Mouse (Mus musculus) small intestine, adult 2 months (tissue): ENCODE data around the gene Rxfp4. TPM values are rescaled to one million over a fixed set of nuclear protein-coding genes. Genes with fewer than 3 reads are reported as not detected.

ENCODE experiments used
- H3K27ac ChIP-seq: fragments of 200-500 bp; 2 replicates; pipeline ENCODE4 v1.5.1; 2012; ENCODE audit warnings: low read depth, low read length, control low read depth, inconsistent platforms; ENCODE audit not compliant: insufficient read depth
- H3K27me3 ChIP-seq: fragments of 200-500 bp; 2 replicates; pipeline ENCODE4 v1.6.1; 2012; ENCODE audit warnings: mild to moderate bottlenecking, moderate library complexity, low read length, inconsistent platforms; ENCODE audit not compliant: control insufficient read depth, insufficient read depth
- H3K36me3 ChIP-seq: fragments of 200-500 bp; 2 replicates; pipeline ENCODE4 v1.6.1; 2012; ENCODE audit warnings: mild to moderate bottlenecking, low read length, control low read depth, inconsistent platforms; ENCODE audit not compliant: control insufficient read depth, insufficient read depth
- H3K4me1 ChIP-seq: fragments of 200-500 bp; 2 replicates; pipeline ENCODE4 v1.6.1; 2012; ENCODE audit warnings: low read length, inconsistent platforms, mixed read lengths; ENCODE audit not compliant: control insufficient read depth, insufficient read depth, insufficient read length
- H3K4me3 ChIP-seq: fragments of 200-500 bp; 2 replicates; pipeline ENCODE4 v1.5.1; 2012; ENCODE audit warnings: low read depth, mild to moderate bottlenecking, control low read depth, inconsistent platforms, low read length, moderate library complexity
- CTCF ChIP-seq: fragments of 200-500 bp; IDR thresholded peaks from 2 replicates; pipeline ENCODE4 v1.5.1; 2012; ENCODE audit warnings: low read depth, mild to moderate bottlenecking, control low read depth, inconsistent platforms, low read length, moderate library complexity, mixed read lengths; ENCODE audit not compliant: insufficient replicate concordance, insufficient read length; ENCODE audit errors: extremely low read depth
- POLR2A ChIP-seq: fragments of 200-500 bp; IDR thresholded peaks from 2 replicates; pipeline ENCODE4 v1.6.1; 2012; ENCODE audit warnings: low read depth, mild to moderate bottlenecking, control low read depth, inconsistent platforms, low read length, moderate library complexity
- WGBS: fragments of 180-500 bp; shearing (Covaris S2); methylation state at CpG from one replicate; pipeline ENCODE4 v1.1.7; 2018; 5-methylcytosine and 5-hydroxymethylcytosine counted together
- polyA plus RNA-seq: library from polyadenylated mRNA; depleted of rRNA; stranded (reverse); fragments of >200 nt; gene quantifications from 2 replicates; pipeline ENCODE4 v1.2.3, GENCODE M21; 2012

Gene Rxfp4
- polyA plus RNA-seq, 1 experiment, result not detected

- H3K4me1 ChIP-seq, result peaks cover 20% of the 10 kb centered on the region; the same call in 1 of the 2 replicates
- H3K4me3 ChIP-seq, result no peak overlapping the region
- H3K27ac ChIP-seq, result no peak overlapping the region; the same call in 1 of the 2 replicates
- no peak for TF ChIP-seq CTCF
- no peak for TF ChIP-seq POLR2A
- H3K36me3 ChIP-seq, result peaks cover 9% of the 10 kb centered on the region
- H3K27me3 ChIP-seq, result no peaks in the 10 kb centered on the region
- WGBS, result 54% methylated on average over 18 of the region's 18 CpGs
Observed at GRCm38 (mm10) chr3:88651669-88652618, 998 bp downstream of the Rxfp4 start.

- Histone ChIP-seq H3K4me3 (no peak overlapping the region), H3K27ac (no peak overlapping the region), H3K4me1 (peaks cover 20% of the 10 kb centered on the region; the same call in 1 of the 2 replicates), H3K36me3 (peaks cover 20% of the 10 kb centered on the region), H3K27me3 (no peaks in the 10 kb centered on the region)
- WGBS, result 62% methylated on average over 13 of the region's 13 CpGs
- TF ChIP-seq POLR2A (no peak), CTCF (no peak)
Observed at GRCm38 (mm10) chr3:88650713-88651504, 2.0 kb downstream of the Rxfp4 start.

GRCm38 (mm10) chr3:88649967-88650366, 3.0 kb downstream of the Rxfp4 start:
- Histone ChIP-seq H3K4me3 (no peak overlapping the region), H3K27ac (no peak overlapping the region), H3K27me3 (no peaks in the 10 kb centered on the region), H3K4me1 (peaks cover 20% of the 10 kb centered on the region; the same call in 1 of the 2 replicates), H3K36me3 (peaks cover 27% of the 10 kb centered on the region)
- TF ChIP-seq CTCF (no peak), POLR2A (no peak)
- 96% methylated on average over 13 of the region's 13 CpGs for WGBS

DNA sequence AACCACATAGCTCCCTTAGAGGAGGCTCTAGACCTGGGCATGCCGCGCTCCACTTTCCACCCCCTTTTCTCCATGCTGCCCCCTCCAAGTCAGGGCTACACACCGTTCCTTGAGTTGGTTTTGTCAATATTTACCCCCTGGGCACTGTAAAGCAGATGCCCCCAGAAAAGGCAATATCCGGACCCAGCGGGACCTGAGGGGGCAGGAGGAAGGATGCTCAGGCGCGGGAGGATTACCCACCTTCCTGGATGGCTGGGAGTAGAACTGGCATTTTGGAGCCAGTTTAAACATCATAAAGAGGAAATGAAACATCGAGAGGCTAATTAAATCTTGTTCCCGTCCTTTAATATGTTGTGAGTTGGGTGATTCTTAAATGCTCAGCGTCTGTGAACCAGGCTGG, 3.8 kb downstream of the Rxfp4 start:
- H3K27me3 ChIP-seq, result no peaks in the 10 kb centered on the region
- no peak overlapping the region for H3K27ac ChIP-seq
- peaks cover 20% of the 10 kb centered on the region; the same call in 1 of the 2 replicates for H3K4me1 ChIP-seq
- WGBS, result 74% methylated on average over 10 of the region's 10 CpGs
- TF ChIP-seq CTCF (no peak), POLR2A (no peak)
- H3K4me3 ChIP-seq, result no peak overlapping the region
- peaks cover 30% of the 10 kb centered on the region for H3K36me3 ChIP-seq

DNA sequence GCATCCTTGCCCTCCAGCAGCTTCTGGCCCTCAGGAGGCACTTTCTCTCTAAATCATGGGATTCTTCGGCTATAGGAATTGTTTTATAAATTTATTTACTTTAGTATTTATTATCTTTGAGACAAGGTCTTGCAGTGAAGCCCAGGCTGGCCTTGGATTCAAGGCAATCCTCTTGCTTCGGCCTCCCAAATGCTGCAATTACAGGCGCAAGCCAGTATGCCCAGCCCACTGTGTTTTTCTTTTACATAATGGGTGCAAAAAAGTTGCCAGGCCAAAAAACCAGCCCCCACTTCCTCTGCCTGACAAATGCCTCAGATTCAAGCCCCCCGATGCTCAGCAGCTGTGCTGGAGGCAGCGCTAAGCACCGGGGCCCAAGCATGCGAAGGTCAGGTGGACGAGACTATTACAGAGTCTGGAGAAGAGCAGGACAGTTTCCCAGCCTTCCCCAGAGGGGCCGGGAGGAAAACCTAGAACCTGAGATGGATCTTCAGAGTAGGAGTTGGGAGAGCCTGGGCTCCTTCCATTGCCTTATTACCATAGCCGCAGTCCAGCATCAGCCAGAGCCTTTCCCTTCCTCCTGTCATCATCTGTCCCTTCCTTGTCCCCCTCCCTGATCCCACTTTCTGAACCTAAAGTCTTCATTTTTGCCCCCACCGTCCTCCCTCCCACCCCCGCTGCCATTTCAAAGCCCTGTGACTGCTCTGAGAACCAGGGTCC, 4.3 kb downstream of the Rxfp4 start:
- Histone ChIP-seq H3K4me1 (peaks cover 18% of the 10 kb centered on the region; the same call in 1 of the 2 replicates), H3K27ac (no peak overlapping the region), H3K4me3 (no peak overlapping the region), H3K27me3 (no peaks in the 10 kb centered on the region), H3K36me3 (peaks cover 36% of the 10 kb centered on the region)
- TF ChIP-seq POLR2A, result no peak
- no peak for TF ChIP-seq CTCF
- WGBS, result 83% methylated on average over 12 of the region's 12 CpGs

DNA sequence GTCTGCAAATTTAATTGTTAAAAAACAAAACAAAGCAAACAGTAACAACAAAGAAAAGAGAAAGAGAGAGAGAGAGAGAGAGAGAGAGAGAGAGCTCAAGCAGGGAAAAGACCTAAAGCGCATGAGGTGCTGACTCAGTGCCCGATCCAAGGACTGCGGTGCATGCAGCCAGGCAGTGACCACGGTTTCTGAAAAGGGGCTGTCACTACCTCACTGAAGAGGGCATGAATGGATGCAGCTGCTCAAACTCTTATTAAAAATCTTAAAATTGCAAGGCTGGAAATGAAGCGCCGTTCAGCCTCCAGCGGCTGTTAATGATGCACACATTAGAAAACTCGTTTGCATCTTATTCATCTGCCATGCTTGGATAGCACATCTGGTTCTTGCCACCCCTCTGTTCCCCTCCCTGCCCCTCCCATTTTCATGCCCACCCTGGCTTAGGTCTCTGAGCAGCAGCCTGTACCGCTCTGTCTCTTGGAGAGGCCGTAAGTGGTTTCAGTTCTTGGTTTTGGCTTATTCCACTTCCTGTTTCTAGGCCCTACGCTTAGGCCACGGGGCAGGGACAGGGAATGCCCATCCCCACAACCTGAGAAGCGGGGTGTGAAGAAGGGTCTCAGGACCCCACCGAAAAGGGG, 5.0 kb downstream of the Rxfp4 start:
- Histone ChIP-seq H3K4me3 (no peak overlapping the region), H3K36me3 (peaks cover 43% of the 10 kb centered on the region), H3K27ac (no peak overlapping the region), H3K27me3 (no peaks in the 10 kb centered on the region), H3K4me1 (peaks cover 16% of the 10 kb centered on the region; the same call in 1 of the 2 replicates)
- WGBS, result 84% methylated on average over 14 of the region's 14 CpGs
- no peak for TF ChIP-seq POLR2A
- TF ChIP-seq CTCF, result no peak
